Mouse (Mus musculus) lung, postnatal 0 days (tissue): Measurements from ENCODE around the gene Tubb2b. TPM values are rescaled to one million over a fixed set of nuclear protein-coding genes. Genes with fewer than 3 reads are reported as not detected.

Experiments used
- ATAC-seq: fragments of 200-750 bp; cut with Nextera tagmentation; 2 replicates; pipeline ENCODE4 v1.8.0; 2017; ENCODE audit warnings: moderate library complexity
- DNase-seq: peaks from one replicate; pipeline ENCODE4 v3.0.0-alpha.2; 2016; ENCODE audit warnings: low spot score
- H3K27ac ChIP-seq: fragments of 300-500 bp; sonication (generic); 2 replicates; pipeline ENCODE4 v1.5.1; 2014; ENCODE audit warnings: antibody characterized with exemption, mild to moderate bottlenecking, low read length, mixed read lengths
- H3K27me3 ChIP-seq: fragments of 300-500 bp; sonication (generic); replicated peaks from 2 replicates; pipeline ENCODE4 v1.6.1; 2014; ENCODE audit warnings: low read length, mixed read lengths; ENCODE audit not compliant: insufficient read depth
- H3K36me3 ChIP-seq: fragments of 300-500 bp; sonication (generic); 2 replicates; pipeline ENCODE4 v1.6.1; 2014; ENCODE audit warnings: low read length, mixed read lengths; ENCODE audit not compliant: insufficient read depth
- H3K4me1 ChIP-seq: fragments of 300-500 bp; sonication (generic); 2 replicates; pipeline ENCODE4 v1.6.1; 2014; ENCODE audit warnings: antibody characterized with exemption, low read depth, low read length, mixed read lengths; ENCODE audit not compliant: insufficient read depth
- H3K4me2 ChIP-seq: fragments of 300-500 bp; sonication (generic); replicated peaks from 2 replicates; pipeline ENCODE4 v1.6.1; 2014; ENCODE audit warnings: low read depth, mild to moderate bottlenecking, low read length, moderate library complexity, mixed read lengths
- H3K4me3 ChIP-seq: fragments of 300-500 bp; sonication (generic); 2 replicates; pipeline ENCODE4 v1.5.1; 2014; ENCODE audit warnings: low read depth, low read length
- H3K9ac ChIP-seq: fragments of 300-500 bp; sonication (generic); replicated peaks from 2 replicates; pipeline ENCODE4 v1.6.1; 2014; ENCODE audit warnings: low read depth, mild to moderate bottlenecking
- H3K9me3 ChIP-seq: fragments of 300-500 bp; sonication (generic); 2 replicates; pipeline ENCODE4 v1.6.1; 2016; ENCODE audit warnings: low read length, mixed read lengths
- CTCF ChIP-seq: IDR thresholded peaks from 2 replicates; pipeline ENCODE4 v1.5.1; 2016; ENCODE audit warnings: antibody characterized with exemption, mild to moderate bottlenecking
- EP300 ChIP-seq: IDR thresholded peaks from 2 replicates; pipeline ENCODE4 v1.6.1; 2016; ENCODE audit warnings: antibody characterized with exemption, mild to moderate bottlenecking, control low read depth
- WGBS: fragments of 180-500 bp; shearing (Covaris S2); extraction: QIAGEN DNeasy Blood & Tissue Kit; methylation state at CpG from one replicate; pipeline ENCODE4 v1.1.7; 2014; 5-methylcytosine and 5-hydroxymethylcytosine counted together
- polyA plus RNA-seq: library from polyadenylated mRNA; unstranded; fragments of >200 nt; fragmentation: Nextera tagmentation; extraction: Ambion mirVana; gene quantifications from 2 replicates; pipeline ENCODE4 v1.2.1, GENCODE M21; 2015

Gene Tubb2b
- 6.0 and 7.5 TPM in 2 replicates for polyA plus RNA-seq

DNA sequence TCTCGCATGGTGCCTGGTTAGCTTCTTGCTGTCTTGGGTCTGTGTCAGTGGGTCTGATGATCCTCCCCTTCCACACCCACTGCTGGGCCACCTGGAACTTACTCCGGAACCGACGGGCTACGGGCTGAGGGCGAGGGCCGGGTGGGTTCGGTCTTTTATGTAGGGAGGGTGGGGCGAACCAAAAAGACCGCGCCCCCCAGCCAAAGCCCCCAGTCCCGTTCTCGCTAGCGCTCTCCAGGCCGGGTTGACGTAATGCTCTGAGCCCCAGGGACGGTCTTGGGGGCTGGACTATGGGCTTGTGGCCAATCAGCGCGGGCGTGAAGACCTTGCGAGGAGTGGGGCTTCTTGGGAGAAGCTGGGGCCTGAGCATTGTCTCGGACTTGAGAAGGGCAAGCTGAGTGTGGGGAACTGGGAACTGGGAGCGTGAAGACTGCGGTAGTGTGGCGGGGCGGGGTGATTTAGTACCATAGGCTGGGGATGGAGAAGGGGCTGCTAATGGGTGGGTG lies at the start of gene Tubb2b:
Gene Tubb2b, minus strand, starts transcription at position 241 of the 506 bp plus-strand sequence.
- ATAC-seq: peak; percentile 91
- 0 out of 2 replicates have a peak, but pooled peaks cover 10% of the 10 kb centered on the region for H3K4me1 ChIP-seq
- no peaks in the 10 kb centered on the region for H3K36me3 ChIP-seq
- DNase-seq: peak; percentile 77
- H3K9me3 ChIP-seq: no peaks in the 10 kb centered on the region
- H3K4me2 ChIP-seq: peak within 1 kb of the TSS; percentile 90
- no peak for TF ChIP-seq EP300
- TF ChIP-seq CTCF: no peak
- WGBS: under 1% methylated on average over 26 of the region's 26 CpGs
- H3K4me3 ChIP-seq: peak within 1 kb of the TSS; percentile 62
- no peak within 1 kb of the TSS; the same call in 1 of the 2 replicates for H3K9ac ChIP-seq
- peaks cover 9% of the 10 kb centered on the region; the same call in 1 of the 2 replicates for H3K27me3 ChIP-seq
- peak within 1 kb of the TSS; percentile 32; the same call in 1 of the 2 replicates for H3K27ac ChIP-seq

GRCm38 (mm10) chr13:34174025-34174424 lies 43.8 kb upstream of the Tubb2b start:
- Histone ChIP-seq H3K9me3 (no peaks in the 10 kb centered on the region), H3K4me1 (no peaks in the 10 kb centered on the region), H3K36me3 (no peaks in the 10 kb centered on the region), H3K4me2 (no peak overlapping the region), H3K27ac (no peak overlapping the region), H3K4me3 (no peak overlapping the region), H3K9ac (no peak overlapping the region), H3K27me3 (no peaks in the 10 kb centered on the region)
- TF ChIP-seq EP300 (no peak), CTCF (no peak)
- WGBS: 92% methylated on average over 6 of the region's 6 CpGs
- ATAC-seq (no peak), DNase-seq (no peak)

- Histone ChIP-seq H3K9me3 (no peaks in the 10 kb centered on the region), H3K27ac (peak overlapping the region; percentile 91), H3K36me3 (no peaks in the 10 kb centered on the region), H3K4me3 (peak overlapping the region; percentile 74), H3K4me2 (peak overlapping the region; percentile 69), H3K9ac (peak overlapping the region; percentile 59; the same call in 1 of the 2 replicates), H3K4me1 (peaks cover 9% of the 10 kb centered on the region; the same call in 1 of the 2 replicates), H3K27me3 (no peaks in the 10 kb centered on the region)
- DNase-seq (no peak), ATAC-seq (no peak; the same call in 1 of the 2 replicates)
- 27% methylated on average over 12 of the region's 12 CpGs for WGBS
- no peak for TF ChIP-seq EP300
- TF ChIP-seq CTCF: no peak
Observed at GRCm38 (mm10) chr13:34163304-34163975, 33.2 kb upstream of the Tubb2b start.

DNA sequence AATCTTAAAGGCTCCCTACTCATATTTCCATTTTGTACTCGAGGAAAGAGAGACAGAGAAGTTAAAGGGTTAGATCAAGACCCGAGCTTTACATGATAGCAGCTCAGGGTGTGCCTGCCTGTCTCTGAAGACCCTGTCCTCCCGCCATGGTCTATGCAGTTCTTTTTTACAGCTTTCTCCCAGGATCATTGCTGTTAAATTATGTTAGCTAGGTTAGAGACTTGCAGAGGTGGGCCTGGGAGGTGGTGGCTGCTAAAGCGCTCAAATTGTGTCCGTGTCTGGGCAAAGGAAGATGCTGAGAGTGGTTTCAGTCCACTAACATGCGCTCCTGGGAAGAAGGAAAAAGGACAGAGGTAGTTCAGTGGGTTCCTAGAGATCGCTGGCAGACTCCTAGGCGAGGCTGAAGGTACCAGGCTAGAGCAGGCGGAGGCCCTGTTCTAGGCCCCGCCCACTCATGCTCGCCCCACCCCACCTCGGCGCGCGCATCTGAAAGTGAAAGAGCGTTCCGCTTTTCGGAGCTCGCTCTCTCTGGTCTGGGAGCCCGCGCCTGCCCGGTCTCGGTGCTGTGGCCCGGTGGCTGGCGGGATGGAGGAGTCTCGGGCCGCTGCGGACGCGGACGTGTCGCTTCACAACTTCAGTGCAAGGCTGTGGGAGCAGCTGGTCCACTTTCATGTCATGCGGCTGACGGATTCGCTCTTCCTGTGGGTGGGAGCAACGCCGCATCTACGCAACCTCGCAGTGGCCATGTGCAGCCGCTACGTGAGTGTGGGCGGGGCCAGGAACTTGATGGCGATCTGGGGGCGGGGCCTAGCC lies 32.4 kb upstream of the Tubb2b start, which contains the start of gene Psmg4:
Gene Psmg4, plus strand, starts transcription at position 474 of the 813 bp plus-strand sequence.
- DNase-seq: peak; percentile 95
- H3K27me3 ChIP-seq: no peaks in the 10 kb centered on the region

GRCm38 (mm10) chr13:34159926-34160325 lies 29.7 kb upstream of the Tubb2b start:
- Histone ChIP-seq H3K9ac (no peak overlapping the region), H3K4me2 (no peak overlapping the region), H3K27ac (no peak overlapping the region), H3K36me3 (no peaks in the 10 kb centered on the region), H3K27me3 (no peaks in the 10 kb centered on the region), H3K9me3 (no peaks in the 10 kb centered on the region), H3K4me1 (peaks cover 9% of the 10 kb centered on the region; the same call in 1 of the 2 replicates), H3K4me3 (no peak overlapping the region)
- no peak for TF ChIP-seq EP300
- TF ChIP-seq CTCF: no peak
- WGBS: 89% methylated on average over 1 of the region's 1 CpGs
- ATAC-seq: no peak
- no peak for DNase-seq

More for the DNA sequence above, 32.4 kb upstream of the Tubb2b start, which contains the start of gene Psmg4:
- peaks cover 9% of the 10 kb centered on the region; the same call in 1 of the 2 replicates for H3K4me1 ChIP-seq
- 5% methylated on average over 39 of the region's 44 CpGs for WGBS
- ATAC-seq: peak; percentile 98
- H3K27ac ChIP-seq: peak within 1 kb of the TSS; percentile 91
- peak within 1 kb of the TSS; percentile 74 for H3K4me3 ChIP-seq
- no peak for TF ChIP-seq CTCF
- H3K9me3 ChIP-seq: no peaks in the 10 kb centered on the region
- H3K4me2 ChIP-seq: peak within 1 kb of the TSS; percentile 69
- peak within 1 kb of the TSS; percentile 59 for H3K9ac ChIP-seq
- no peaks in the 10 kb centered on the region for H3K36me3 ChIP-seq

- no peaks in the 10 kb centered on the region for H3K27me3 ChIP-seq
- TF ChIP-seq EP300 (no peak), CTCF (peak; percentile 28; the same call in 1 of the 2 replicates)
- no peak overlapping the region for H3K4me2 ChIP-seq
- ATAC-seq (no peak), DNase-seq (no peak)
- H3K4me1 ChIP-seq: no peaks in the 10 kb centered on the region
- H3K36me3 ChIP-seq: no peaks in the 10 kb centered on the region
- H3K4me3 ChIP-seq: no peak overlapping the region
- no peak overlapping the region for H3K27ac ChIP-seq
- WGBS: 84% methylated on average over 3 of the region's 3 CpGs
- H3K9me3 ChIP-seq: no peaks in the 10 kb centered on the region
- no peak overlapping the region for H3K9ac ChIP-seq
Observed at GRCm38 (mm10) chr13:34157596-34158157, 27.4 kb upstream of the Tubb2b start.
